Mouse (Mus musculus): ENCODE data around the gene Pmpcb.

The Pmpcb gene

DNA sequence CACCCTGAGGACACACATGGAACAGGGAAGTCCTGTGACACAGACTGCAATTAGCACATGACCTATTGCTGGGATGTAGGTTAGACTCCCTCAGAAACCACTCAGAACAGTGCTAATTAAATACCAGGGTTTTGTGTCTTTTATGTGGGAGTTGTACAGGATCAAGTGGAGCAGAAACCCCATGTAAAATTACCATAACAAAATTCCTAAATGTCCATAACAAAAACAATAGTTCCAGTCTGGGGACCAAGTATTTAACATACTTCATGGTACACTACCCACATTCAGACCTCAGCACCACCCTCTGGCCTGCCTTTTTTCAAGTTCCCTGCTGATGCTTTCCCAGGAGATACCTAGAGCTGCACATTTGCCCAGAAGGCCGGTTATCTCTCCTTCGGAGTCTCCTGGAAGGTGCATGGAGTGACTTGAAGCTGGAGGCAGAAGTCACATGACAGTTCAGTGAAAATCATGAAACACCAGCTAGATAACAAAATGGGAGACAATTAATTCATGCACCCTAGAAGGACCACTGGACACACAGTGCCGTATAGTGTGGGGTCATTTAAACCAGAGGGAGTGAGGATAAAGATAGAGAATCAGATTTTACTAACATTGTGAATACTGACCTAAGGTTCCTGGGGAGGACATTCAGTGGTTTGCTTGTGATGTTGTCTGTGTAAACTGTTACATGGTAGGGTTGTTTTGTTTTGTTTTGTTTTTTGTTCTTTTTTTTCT lies 4.6 kb upstream of the Pmpcb start:
- DNase-seq (ENCODE audit: low spot score) = no peak

DNA sequence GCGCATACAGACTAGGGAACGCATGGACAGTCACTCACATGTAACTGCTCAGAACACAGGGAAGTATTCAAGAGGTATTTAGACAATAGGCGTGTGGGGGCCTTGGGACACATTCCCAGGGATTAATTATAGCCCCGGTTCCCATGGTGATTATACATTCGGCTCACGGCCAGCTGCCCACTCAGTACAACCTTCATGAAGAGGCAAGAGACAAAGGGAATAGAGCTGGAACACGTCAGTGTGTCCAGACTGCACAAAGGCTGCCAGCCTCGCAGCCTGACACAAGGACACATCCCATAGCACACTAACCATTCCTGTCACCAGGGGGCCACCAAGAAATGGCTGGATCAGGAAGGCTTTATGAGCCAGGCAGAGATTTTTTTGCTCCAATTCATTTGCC lies 4.0 kb upstream of the Pmpcb start:
- peak; percentile 63 for DNase-seq (ENCODE audit: low spot score)

DNA sequence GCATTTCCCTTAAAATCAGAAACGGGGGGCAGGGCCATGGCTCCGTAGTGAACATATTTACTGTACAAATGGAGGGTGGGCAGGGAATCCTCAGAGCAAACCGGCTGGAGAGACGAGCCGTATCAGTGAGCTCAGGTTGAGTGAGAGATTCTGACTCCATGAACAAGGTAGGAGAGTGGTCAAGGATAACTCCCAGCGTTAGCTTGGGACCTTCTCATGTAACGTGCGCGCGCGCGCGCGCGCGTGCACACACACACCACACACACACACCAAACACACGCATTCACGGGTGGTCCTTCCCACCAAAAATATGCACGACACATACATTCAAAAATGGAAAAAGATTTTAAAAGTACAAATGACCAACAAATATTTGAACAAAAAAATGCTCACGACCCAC lies 1.8 kb upstream of the Pmpcb start:
- DNase-seq (ENCODE audit: low spot score) = no peak

DNA sequence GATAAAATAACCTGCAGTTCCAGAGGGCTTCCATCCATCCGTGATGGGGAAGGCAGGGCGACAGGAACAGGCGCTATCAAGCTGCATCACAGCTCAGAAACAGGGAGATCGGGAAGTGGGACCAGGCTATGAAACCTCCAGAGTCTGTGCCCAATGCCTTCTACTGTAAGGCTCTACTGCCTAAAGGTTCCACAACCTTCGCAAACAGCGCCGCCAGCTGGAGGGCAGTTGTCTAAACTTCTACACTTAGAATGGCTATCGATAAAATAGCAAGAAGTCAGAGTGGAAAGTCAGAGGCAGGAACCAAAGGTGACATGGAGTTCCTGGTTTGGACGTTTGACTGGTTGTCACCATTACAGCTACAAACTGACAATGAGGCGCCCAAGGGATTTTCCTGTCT lies 1.4 kb upstream of the Pmpcb start:
- DNase-seq (ENCODE audit: low spot score) = peak; percentile 38

DNA sequence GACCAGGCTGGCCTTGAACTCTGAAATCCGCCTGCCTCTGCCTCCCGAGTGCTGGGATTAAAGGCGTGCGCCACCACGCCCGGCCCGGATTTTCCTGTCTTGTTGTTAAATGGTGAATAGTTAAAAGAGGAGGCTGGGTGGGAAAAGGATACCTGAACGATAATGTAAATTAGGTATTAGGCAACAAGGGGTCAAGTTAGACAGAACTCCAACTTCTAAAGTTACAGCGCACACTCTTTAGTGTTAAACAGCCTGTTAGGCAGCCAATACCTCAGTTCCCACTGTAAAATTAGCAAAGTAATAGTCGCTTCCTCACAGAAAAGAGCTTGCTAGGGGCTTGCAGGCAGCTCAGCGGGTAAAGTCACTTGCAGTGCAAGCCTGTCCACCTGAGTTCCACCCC lies 895 bp upstream of the Pmpcb start:
- DNase-seq (ENCODE audit: low spot score) = no peak

DNA sequence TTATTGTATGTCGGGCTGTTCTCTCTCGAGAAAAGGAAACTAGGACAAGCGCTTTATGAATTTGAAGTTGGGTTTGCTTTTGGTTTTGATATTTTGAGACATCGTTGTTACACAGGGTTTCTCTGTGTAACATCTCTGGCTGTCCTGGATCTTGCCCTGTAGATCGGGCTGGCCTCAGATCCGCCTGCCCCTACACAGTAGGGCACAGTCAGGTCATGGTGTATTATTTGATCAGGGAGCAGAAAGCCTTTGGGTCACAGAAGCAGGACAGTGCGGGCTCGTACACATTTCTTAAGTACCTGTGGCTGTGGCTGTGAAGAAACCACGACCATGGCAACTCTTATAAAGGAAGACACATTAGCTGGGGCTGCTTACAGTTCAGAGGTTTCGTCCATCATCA lies 679 bp downstream of the Pmpcb start:
- no peak for DNase-seq (ENCODE audit: low spot score)

DNA sequence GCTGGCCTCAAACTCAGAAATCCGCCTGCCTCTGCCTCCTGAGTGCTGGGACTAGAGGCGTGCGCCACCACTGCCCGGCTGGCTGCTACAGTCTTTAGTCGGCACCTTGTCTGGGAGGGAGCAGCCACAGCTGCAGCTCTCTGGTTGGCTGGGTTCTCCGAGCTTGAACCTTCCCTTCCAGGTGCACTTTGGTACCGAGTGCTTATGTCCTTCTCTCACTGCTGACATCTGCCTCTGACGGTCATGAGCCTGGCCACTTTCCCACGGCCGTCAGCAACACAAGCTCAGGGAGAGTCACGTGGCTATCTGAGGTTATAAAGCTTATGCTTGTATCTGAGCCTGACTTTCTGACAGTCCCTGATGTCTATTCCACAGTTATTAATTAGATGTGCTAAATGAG lies 2.2 kb downstream of the Pmpcb start:
- DNase-seq (ENCODE audit: low spot score) = no peak

DNA sequence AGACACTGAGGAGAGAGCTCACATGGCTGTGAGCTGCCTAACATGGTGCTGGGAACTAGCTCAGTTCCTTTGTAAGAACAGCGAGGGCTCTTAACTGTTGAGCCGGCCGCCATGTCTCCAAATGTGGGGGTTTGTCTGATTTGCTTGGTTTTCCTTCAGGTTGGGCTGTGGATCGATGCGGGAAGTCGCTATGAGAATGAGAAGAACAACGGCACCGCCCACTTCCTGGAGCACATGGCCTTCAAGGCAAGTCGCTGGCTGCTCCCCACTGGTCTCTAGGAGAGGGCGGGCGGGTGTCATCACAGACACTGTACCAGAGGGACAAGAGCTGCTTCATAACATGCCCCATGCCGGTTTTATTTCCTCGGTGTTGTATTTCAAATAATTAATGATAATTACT lies 2.9 kb downstream of the Pmpcb start:
- no peak for DNase-seq (ENCODE audit: low spot score)

DNA sequence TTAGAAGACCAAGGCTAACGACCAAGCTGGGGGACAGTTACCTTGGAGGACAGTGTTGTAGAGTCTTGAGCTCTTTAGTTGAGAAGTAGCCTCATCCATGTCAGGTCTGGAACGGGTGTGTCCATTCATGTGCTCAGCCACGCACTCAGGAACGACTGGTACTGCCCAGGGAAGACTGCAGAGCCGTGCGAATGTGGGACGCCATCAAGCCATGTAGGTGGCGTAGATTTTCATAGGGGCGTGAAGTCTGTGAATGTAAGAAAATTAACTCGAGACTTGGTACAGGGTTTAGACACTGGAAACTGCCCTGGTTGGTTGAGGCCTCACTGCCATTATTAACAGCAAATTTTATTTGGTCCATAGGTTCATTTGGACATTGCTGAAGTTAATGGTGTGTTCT lies 6.7 kb downstream of the Pmpcb start:
- no peak for DNase-seq (ENCODE audit: low spot score)

DNA sequence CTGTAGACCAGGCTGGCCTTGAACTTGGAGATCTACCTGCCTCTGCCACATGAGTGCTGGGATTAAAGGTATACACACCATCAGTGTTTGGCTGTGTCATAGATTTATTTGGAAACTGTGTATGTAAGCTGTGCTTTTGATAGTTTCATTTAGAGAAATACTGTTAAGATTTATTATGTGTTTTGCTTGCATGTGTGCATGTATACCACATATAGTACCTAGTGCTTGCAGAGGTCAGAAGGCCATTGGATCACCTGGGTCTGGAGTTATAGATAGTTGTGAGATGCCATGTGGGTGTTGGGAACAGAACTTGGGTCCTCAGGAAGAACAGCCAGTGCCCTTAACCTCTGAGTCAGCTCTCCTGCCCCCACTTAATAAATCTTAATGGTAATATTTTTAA lies 7.7 kb downstream of the Pmpcb start:
- DNase-seq (ENCODE audit: low spot score) = no peak

DNA sequence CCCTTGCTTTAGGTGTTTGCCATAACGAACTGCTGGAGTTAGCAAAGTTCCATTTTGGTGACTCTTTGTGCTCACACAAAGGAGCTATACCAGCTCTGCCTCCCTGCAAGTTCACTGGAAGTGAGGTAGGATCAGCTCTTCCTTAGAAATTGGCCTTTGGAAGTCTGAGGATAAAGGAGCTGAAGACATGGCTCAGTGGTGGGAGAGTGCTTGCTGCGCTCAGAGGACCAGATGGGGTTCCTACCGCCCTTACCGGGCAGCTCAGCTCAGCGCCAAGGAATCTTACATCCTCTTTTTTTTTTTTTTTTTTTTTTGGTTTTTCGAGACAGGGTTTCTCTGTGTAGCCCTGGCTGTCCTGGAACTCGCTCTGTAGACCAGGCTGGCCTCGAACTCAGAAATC lies 9.0 kb downstream of the Pmpcb start:
- DNase-seq (ENCODE audit: low spot score) = no peak

DNA sequence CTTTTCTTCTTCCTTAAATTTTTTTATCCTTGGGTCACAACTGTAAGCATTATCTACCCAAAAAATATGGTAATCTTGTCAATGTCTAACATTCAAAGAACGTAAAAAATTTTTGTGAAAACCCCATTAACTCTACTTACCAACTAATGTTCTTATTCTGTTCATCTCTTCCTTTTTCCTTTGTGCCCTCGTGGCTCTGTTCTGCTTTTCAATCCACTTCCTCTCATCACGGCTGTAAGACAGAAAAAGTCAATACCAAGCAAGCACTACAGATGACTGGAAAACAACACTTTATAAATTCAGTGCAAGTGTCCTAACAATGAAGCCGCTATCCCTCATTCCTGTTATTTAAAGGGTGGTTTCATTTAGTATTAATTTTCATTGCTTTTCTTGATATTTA lies 31.6 kb downstream of the Pmpcb start:
- no peak for DNase-seq (ENCODE audit: low spot score)

DNA sequence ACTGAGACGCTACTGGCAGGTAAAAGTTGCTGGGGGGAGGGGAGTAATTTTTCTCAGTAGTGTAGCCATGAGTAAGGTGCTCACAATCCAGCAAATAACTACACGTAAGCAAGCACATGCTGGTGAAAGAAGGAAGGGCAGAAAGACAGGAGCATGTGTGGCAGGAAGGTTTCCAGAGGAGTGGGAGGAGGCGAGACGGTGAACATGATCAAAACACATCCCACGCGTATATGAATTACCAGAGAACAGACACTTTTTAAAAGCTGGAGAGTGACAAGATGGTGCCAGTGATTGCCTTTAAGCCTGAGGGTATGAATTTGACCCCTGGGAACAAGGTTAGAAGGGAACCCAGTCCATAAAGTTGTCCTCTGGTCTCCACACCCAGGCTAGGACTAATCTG lies 32.9 kb downstream of the Pmpcb start:
- no peak for DNase-seq (ENCODE audit: low spot score)

DNA sequence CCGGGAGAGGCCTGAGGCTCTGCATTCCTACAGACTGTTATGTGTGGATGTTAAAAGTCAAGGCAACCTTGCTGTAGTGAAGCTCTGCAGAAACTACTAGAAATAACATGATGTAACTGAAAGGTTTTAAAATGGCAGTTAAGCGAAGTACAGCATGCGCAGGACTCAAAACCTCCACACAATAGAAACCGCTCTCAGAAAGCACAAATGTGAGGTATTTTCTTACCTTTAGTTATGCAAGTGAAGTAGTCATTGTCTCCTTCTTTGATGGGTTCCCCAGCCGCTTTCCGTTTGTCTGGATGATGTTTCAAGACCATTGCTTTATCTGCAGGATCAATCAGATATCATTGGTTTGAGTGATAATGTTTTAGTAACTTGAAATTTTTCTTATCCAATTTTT lies 39.5 kb downstream of the Pmpcb start:
- DNase-seq (ENCODE audit: low spot score) = no peak

DNA sequence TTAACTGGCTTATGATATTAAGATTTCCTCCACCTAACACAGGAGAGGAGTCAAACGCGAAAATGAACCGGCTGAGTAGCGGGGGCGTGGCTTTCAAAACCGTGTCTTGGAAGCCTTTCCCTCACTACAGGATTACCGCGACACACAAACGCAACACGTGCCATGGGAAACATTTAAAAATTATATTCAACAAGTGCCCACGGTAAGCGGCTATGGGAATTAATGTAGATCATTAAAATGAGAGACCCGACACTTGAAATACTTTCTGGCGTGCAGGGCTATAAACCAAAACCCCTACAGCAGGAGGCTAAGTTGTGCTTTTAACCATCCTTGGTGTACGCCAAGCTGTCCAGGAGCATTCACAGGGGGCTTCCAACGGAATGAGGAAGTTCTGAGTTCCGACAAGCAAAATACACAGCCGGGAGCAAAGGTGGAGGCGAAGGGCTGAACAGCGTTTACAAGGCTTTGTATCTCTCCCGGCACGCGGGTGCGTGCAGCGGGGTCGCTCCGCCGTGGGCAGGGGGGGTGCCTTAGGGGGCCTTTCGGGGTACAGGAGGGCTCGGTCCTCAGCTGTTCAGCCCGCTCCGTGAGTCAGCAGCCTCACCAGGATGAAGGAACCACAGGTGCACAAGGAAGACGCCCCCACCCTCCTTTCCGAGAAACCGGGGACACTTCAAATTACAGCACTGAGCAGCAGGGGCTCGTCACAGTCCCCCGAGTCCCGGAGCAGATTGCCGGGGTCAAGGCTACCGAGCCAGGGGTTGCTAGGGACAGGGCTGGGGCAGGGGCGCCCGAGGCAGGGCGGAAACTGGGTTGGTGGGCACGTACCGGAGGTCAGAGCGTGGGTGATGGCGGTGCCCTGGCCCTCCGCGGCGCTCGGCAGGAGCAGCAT lies 47.5 kb downstream of the Pmpcb start:
- DNase-seq (ENCODE audit: low spot score) = no peak

DNA sequence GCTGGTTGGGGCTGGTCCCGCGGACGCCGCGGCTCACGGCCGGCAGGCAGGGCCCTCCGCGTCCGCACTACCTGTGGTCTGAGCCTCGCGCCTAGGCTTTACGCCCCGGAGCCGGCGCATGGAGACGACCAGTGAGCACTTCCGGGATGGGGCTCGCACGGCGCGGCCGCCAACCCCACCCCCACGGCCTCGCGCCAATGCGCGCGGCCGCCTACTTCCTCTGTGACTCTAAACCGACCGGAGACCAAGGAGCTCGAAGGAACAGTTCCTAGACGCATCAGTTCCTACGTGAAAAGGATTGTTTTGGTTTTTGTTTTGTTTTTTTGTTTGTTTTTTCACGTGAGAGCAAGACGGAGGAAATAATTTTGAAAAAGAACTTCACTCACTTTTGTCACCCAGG lies 48.1 kb downstream of the Pmpcb start, which contains the start of the genes Dnajc2 and Psmc2:
Dnajc2 (minus strand) TSS at position 199 of the 400 bp plus-strand sequence.
Psmc2 (plus strand) TSS at position 231 of the 400 bp plus-strand sequence.
- peak; percentile 85 for DNase-seq (ENCODE audit: low spot score)

DNA sequence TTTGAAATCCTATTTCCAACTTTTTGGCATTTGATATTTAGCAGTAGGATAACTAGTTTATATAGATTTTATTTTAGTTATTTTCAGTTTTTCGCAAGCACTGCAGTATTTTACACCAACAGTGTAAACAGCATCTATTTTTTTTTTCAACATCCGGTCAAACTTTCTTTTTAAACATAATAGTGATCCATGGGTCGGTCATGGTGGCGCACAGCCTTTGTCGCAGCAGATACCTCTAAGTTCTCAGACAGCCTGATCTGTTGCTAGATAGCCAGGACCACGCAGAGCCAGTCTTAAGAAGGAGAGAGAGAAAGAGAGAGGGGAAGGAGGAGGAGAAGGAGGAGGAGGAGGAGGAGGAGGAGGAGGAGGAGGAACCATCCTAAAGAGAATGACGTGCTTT lies 48.8 kb downstream of the Pmpcb start:
- no peak for DNase-seq (ENCODE audit: low spot score)

DNA sequence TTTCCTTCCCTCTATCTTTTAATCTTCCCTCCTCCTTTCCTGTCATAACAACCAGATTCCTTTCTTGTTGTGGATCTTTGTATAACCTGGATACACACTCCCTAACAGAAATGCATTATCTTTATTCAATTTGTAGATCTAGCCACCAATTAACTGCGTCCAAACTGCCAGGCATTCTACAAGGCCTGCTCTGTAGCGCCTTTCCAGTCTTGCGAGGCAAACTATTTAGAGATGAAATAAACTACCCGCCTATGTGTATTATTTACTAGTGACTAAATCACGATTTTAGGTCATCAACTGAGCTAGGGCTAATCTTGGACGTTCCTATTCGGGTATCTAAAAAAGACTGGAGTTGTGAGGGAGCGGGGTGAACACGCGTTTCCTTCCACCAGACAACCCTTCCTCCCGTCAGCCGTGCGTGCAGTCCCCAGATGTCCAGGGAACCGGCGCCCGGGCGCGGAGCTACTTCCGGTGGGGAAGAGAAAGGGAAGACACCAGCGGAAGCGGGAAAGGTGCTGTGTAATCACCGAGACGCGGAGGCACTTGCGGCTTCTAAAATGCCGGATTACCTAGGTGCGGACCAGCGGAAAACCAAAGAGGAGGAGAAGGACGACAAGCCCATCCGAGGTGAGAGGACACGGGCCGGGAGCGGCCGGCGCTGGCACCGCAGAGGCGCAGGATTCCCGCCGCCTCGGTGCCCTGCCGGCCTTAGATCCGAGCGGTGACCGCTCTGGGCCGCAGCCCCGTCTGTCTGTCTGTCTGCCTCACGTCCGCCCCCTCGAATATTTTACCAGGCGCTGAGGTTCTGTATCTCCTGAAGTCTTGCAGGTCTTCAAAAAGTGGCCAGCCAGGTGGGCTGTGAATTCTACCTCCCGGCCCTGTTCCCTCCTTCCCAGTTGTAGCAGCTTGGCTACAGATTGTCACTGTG lies 49.6 kb downstream of the Pmpcb start:
- peak; percentile 84 for DNase-seq (ENCODE audit: low spot score)

DNA sequence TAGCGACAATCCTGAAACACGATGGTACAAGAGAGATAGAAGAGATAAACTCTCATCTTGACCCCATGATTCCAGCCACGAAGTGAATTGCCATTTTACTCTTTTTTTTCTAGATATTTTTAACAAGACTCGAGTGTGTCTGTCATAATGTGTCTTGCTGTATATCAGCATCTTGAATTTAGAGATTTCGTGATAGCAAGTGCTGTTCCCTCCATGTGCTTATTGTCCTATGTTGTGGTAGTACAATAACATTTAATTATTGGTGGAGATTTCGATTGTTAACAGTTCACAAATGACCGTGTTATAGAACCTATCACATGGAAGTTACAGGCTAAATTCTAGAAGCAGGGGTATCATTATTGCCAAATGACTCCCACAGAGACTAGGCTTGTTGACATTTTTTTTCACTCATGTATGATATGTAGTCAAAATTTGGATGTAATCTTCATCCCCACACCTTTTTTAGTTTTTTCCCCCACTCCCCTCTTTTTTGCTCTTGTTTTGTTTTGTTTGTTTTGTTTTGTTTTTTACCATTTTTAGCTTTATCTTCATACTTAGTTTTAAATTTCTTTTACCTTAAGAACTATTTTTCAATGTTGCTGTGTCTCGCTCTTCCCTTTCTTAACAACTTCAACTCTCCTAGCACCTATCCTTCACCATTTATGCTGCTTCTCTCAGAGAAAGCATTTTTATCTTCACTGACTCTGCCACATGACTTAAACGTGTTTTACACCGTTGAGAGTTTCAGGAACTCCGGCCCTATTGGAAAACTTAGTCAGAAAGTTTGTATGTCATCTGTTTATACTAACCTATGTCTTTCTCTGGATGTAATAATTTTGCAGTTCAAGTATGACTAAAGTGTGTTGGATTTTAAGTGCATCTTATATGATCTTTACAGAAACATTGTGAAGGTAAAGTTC lies 50.5 kb downstream of the Pmpcb start:
- no peak for DNase-seq (ENCODE audit: low spot score)

DNA sequence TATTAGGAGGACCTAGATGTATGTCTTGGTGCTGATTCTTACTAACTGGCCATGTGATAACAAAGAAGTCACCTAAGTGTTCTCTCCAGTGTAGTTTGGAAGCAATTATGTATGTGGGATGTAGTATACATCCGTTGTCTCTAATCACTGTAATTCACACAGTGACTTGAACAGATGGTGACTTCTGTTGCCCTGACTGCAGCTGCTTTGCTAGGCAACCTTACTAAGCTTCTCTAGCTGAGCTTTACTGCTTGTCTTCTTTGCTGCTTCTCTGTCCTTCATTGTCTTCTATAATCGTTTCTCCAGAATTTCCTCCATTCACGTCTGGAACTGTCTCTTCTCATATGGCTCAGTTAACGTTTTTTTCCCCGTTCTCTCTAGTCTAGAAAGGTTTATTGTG lies 52.1 kb downstream of the Pmpcb start:
- no peak for DNase-seq (ENCODE audit: low spot score)

DNA sequence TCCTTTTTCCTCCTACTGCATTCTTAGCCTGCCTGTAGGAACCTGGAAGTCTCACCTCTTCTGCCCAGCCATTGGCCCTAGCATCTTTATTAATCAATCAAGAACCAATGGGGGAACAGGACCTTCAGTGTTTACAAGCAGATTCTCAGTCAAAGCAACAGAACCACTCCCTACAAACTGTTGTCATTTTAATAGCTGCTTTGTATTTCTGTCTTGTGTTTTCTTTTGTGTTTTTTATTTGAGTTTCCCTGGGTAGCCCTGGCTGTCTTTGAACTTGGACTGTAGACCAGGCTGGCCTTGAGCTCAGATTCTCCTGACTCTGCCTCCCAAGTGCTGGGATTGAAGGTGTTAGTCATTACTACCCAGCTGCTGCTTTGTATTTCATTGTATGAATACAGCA lies 55.2 kb downstream of the Pmpcb start:
- DNase-seq (ENCODE audit: low spot score) = no peak

Data from left cerebral cortex, adult 11 months (tissue).